Mouse (Mus musculus) spleen, adult 12 weeks (tissue): ENCODE measurements around the gene Slc38a2.
A peak's percentile ranks its signal among the peaks of the same experiment; 100 is the strongest.

Experiments
- DNase-seq: peaks from one replicate; pipeline ENCODE4 v3.0.0; 2022; ENCODE audit warnings: low spot score

Slc38a2 gene

DNA sequence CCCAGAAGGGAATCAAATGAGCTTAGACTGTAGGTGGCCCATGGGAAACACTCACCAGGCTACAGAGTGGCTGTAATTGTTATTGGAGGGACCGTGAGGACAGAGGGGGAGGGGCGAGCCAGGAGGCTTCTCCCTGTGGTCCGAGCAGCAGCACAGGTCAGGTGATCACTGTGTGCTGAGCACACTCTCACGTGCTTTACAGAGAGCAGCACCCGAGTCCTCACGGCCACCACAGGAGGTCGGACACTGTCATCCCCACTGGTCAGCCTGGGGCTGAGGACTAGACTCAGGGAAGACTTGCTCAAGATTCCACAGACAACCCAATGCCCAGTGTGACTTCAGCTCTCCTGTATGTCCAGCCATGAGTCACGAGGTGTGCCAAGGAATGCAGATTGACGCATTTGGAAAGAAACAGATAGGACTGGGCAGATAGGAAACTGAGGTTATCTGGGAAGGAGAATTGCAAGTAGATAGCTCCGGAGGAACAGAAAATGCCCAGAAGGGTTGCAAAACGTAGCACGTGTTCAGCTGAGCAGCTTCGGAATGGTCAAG, 38.9 kb downstream of the Slc38a2 start:
- DNase-seq: no peak

DNA sequence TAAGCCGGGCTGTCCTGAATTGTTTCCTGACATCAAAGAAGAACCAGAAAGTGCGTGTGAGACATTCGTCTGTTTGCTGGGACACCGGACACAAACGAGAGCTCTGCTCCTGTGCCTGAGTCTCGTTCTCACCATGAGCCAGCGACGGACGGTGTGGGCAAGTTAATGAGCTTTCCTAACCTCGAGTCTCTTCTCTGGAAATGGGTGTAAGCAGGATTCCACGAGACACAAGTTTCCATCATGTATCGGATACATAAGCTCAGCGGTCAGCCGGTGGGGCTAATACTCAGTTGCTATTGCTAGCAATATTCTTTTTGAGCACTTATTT, 41.3 kb downstream of the Slc38a2 start:
- DNase-seq: no peak

- DNase-seq: no peak
Observed at GRCm38 (mm10) chr15:96657576-96658274, 41.8 kb downstream of the Slc38a2 start.

DNA sequence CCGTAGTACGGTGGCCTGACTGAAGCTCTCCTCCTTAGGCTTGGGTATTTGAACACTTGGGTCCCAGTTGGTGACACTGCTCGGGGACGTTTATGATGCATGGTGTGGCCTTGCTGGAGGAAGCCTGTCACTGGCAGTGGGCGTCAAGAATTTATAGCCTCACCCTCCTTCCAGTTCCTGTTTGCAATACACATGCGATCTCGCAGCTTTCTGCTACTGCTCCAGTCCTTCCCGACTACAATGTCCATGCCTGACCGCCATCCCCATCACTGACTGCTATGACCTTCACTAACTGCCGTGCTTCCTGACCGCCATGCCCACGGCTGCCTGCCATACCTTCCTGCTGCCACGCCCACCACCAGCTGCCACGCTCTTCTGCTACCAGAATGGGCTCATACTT, 44.0 kb downstream of the Slc38a2 start:
- no peak for DNase-seq

DNA sequence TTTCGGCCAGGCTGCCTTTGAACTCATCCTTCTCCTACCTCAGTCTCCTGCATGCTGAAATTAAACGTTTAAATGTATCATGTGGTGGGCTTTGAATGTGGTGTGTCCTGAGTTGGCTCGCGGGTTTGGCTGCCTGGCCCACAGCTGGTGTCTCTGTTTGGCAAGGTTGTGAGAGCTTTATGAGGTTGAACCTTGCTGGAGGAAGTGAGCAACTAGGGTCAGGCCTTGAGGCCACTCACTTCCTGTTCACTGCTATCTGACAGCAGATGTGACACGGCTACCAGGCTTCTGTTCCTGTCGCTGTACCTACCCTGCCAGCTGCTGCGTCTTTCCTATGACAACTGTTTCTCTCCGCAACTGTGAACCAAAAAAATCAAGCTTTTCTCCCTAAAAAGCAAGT, 44.8 kb downstream of the Slc38a2 start:
- no peak for DNase-seq

GRCm38 (mm10) chr15:96653011-96653410, 46.5 kb downstream of the Slc38a2 start:
- DNase-seq: no peak

DNA sequence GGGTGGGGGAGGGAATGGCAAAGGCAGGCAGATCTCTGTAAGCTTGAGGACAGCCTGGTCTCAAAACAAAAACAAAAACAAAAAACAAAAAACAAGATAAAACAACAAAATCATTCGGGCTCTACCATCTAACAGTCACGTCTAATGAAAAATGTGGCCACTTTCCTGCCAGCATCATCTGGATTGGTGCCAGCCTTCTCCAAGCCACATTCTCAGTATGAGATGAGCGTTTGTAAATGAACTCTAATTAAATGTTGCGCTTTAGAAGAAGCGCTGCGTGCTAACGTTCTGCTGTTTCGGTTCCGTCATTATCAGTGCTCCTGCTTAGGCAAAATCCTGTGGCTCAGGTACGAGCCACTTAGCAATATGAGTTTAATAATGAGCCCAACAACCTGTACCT, 47.0 kb downstream of the Slc38a2 start:
- DNase-seq: no peak

GRCm38 (mm10) chr15:96647376-96647775, 52.2 kb downstream of the Slc38a2 start:
- DNase-seq: no peak

GRCm38 (mm10) chr15:96642436-96643405, 56.8 kb downstream of the Slc38a2 start, which contains the start of gene Slc38a1:
Gene Slc38a1 (minus strand): TSS chr15:96642913.
- peak; percentile 46 for DNase-seq

- DNase-seq: peak; percentile 29
Observed at GRCm38 (mm10) chr15:96641821-96642435, 57.6 kb downstream of the Slc38a2 start.

DNA sequence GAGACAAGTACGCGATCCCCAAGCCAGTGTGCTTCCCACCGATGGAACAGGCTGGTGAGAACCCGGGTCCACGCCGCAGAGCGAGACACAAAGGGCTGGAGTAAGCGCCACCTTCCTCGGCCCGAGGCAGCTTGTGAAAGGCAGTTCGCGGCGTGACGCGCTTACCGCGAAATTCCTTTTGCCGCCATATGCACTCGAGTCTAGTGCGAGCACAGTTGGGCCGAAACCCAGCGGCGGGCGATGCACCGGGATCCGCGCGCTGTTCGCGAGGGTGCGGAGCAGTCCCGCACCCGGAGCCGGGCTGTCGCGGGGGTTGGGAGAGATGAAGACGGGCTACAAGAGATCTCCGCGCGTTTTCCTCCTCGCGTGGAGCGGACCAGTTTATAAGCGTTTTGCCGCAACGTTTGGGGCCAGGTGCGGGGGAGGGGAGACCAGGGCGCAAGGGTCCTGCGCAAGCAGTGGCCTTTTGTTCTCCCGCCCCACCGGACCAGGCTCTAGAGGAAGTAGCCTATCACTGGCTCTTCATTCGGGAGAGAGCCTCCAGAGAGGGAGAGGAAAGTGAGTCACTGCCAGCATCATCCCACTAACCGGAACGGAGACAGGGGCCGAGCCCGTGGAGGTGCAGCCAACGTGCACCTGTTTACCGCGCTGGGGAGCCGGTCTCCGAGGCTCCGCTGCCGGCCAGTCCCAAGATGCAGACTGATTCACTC, 58.3 kb downstream of the Slc38a2 start:
- peak; percentile 48 for DNase-seq

DNA sequence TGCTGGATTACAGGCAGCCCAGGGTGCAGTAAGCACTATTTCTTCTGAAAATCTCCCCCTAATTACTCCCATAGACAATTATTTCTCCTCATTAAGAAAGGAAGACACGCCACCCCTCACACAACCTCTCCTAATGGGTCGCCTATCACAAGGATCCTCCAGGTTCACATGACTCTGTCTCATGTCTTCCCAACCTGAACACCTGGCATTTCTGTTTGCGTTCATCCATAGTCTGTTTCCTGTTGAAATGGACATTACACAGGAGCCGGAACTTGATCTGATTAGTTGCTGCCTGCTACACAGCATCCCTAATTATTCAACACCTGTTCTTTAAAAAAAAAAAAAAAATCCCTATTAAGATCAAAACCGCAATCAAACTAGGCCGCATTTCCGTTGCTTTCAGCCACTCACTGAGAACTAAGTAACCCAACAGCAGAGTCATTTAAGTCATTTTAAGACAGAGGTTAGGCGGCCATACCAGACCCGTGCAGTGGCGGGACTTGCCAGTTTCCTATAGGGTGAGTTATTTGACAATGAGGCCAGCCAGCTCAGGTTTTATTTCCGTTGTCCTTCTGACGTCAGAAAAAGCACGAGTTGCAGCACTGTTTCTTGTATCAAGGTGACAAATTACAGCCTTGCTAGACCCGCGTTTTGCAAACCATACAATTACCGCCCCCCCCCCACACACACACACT, 59.1 kb downstream of the Slc38a2 start:
- DNase-seq: peak; percentile 45

DNA sequence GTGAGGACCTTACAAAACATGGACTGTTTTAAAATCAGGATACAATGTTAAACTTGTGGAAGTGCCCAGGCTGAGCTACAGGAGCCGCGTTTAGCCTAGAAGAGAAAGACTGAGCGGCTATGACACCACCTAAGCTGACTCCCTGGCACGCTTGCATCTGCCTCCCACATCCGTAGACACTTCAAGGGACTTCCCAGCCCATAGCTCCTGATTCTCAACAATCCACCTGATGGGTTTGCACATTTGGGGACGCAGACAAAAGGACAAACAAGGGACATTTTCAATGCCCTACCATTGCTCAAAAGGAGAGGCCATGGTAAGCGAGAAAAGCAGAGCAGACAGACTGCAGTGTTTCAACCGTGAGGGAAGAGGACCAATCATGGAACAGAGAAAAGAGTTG, 59.9 kb downstream of the Slc38a2 start:
- DNase-seq: no peak

DNA sequence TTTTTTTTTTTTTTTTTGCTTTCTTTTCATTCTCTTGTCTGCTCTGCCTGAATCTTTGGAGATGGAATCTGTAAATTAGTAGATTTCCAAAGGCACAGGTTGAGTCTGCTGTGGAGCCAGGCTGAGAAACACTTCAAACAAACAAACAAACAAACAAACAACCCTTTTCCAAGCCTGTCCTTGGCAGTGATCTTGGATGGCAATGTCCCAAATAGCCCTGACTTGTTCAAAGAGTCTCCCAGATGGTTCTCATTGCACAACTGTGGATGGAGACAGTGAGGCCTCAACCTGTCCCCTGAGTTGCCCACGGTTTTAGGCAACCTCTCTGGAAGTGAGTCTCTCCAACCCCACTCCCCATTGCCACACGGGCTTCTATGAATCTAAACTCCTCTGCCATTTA, 60.9 kb downstream of the Slc38a2 start:
- no peak for DNase-seq

DNA sequence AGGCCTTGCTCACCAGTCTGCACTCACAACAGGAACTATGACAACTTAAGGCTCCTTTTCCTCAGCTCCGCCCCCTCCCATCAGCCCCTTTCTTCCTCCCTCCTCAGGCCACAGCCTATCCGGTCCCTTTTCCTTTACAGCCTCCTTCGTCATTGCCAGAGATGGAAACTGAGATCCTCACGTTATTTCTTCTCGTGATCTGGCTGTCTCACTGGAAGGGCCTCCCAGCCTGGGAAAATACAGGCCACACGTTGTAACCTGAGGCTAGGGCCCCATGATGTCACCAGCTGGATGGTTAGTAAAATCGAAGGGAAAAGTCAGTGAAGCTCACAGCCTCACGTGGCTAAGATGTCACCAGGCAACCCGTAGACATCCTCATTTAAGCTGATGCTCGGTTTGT, 61.4 kb downstream of the Slc38a2 start:
- DNase-seq: peak; percentile 43
